Mouse (Mus musculus) layer of hippocampus, adult 11-12 months (tissue): ENCODE measurements around the gene Apoc1.
"Not testable (repeated sequence)": the region's sequence is repeated elsewhere in the genome, so short reads cannot be mapped to it uniquely, and the experiment has no call there.

Source experiments
- DNase-seq: peaks from one replicate; pipeline ENCODE4 v3.0.0; 2022; ENCODE audit warnings: low spot score

The Apoc1 gene

DNA sequence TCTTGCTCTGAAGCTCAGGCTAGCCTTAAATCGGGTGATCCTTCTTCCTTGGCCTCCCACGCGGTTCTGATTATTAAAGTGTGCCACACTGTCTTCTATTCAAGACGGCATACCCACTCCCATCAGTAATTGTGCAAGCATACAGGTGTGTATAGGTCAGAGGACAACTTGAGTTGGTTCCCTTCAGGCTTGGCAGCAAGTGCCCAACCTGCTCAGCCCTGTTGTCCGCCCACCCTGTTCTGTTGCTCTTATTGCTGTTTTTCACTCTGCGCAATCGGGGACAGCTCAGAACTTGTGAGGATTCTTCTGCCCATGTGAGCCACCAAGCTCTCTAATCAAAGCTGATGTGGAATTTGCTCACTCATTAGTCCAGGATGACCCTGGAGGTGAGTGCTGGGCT, 12.8 kb upstream of the Apoc1 start:
- DNase-seq: no peak

- no peak for DNase-seq
These were observed 12.0 kb upstream of the Apoc1 start for GRCm38 (mm10) chr7:19704475-19704874.

- no peak for DNase-seq
These were observed 10.5 kb upstream of the Apoc1 start for GRCm38 (mm10) chr7:19702859-19703555.

DNA sequence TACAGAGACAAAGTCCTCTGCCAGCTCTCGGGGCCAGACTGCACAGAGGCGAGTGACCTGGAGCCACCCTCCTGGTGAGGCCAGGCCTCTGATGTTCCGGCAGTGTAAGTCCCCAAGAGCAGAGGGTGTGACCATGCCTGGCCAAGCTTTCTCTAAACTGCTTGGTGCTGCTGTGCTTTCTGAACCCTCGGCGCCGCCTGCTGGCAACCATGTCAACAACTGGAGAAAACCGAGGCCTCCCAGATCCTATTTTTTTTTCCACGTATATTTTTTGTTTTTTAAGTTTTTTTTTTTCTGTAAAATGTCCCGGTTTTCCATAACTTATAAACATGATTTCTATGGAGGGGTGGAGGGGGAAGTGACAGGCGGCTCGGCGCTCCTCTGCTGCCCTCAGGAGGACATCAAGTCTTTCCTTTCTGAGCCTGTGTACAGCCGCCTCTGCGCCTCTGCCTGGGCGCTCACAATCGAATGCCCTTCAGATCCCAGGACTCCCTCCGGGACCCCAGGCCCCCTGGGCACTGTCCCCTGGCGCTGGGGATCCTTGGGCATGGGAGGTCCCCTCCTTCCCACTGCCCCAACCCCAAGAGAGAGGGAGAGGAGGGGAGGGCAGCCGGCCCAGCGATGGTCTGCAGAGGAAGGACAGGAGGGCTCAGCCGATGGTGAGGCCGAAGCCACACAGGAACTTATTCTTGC, 8.8 kb upstream of the Apoc1 start:
- peak; percentile 84 for DNase-seq

- DNase-seq: no peak
These were observed 8.0 kb upstream of the Apoc1 start for GRCm38 (mm10) chr7:19700299-19701068.

- DNase-seq: no peak
These were observed 7.3 kb upstream of the Apoc1 start for GRCm38 (mm10) chr7:19699827-19700148.

- DNase-seq: peak; percentile 78
These were observed 6.7 kb upstream of the Apoc1 start, which contains the start of gene Apoe for GRCm38 (mm10) chr7:19698907-19699826. Apoe (minus strand) TSS chr7:19699188.

DNA sequence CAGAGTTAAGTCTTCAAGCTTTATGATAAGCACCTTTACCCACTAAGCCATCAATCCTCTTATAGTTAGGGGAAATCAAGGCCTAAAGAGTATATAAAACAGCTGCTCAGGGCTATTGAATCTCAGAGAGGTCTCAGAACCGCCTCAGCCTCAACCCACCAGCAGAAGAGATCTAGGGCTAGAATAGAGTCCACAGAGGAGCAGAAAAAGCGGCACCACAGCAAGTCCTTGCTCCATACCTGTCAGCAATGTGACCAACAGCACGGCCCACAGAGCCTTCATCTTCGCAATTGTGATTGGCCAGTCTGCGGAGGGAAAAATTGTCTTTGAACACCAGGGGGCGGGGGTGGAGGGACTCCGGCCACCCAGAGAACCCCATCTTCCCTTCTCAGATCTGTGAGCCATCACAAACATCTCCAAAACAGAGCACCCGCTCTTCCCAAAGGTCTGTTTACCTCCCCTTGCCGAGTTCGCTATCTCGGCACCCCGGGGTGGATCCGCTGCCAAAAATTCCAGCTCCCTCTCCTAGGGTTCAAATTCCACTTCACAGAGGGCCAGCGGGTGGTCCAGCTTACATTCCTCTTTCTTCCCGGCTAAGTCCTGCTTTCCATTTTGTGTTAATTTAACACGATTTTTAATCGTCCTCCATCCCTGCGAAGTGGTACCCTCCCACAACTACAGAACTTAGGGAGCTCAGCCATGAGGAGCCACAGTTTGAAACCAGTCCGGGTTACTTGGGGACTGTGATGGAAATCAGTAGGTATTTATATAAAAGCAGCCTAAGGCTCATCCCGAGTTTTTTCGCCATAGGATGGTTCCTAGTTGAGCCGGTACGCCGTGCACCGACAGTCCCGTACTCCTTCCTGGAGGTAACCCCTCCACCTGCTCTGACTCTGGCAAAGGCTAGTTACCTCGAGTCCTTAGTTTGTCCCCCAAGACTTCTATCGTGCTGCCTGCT, 5.8 kb upstream of the Apoc1 start:
- DNase-seq: no peak

- no peak for DNase-seq
These were observed 3.9 kb upstream of the Apoc1 start for GRCm38 (mm10) chr7:19696336-19696873.

GRCm38 (mm10) chr7:19695881-19696280, 3.4 kb upstream of the Apoc1 start:
- no peak for DNase-seq

- DNase-seq: no peak
These were observed 2.7 kb upstream of the Apoc1 start for GRCm38 (mm10) chr7:19695213-19695594.

DNA sequence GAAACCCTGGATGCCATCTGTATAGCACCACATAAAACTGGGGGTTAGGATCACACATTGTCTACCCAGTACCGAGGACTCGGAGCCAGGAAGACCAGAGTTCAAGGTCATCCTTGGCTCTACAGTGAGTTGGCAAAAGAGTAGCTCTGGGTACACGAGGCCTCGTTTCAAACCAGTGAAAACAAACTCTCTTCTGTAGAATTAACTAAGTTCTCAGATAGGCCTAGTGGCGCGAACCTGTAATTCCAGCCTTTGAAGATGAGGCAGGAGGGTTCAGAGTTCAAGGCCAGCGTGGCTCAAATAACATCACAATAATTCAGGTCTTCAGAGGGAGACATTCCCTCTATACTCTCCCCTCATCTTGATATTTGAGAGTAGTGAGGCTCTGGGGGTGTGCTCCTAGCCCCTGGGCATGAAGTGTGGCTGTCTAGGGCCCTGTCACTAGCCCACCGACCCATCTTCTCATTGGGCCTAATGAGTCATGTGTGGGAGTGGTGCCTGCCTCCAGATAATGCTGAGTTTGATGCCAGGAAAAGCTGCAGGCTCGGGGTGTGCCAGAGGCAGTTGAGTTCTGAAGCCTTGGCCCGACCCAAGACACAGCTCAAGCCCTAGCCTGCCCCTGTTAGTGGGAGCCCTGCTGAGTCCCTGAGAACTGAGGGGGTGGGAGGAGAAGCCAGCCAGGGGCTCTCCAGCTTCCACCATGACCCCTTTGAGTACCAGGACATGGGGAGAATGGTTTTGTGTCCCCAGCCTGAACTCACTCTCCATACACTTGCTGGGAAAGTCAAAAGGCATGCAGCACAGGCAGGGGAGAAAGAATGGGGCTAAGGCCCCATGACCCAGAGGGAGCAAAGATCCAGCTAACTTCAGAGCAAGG, 2.1 kb upstream of the Apoc1 start:
- no peak for DNase-seq

GRCm38 (mm10) chr7:19693421-19693820, 961 bp upstream of the Apoc1 start:
- DNase-seq: peak; percentile 71

DNA sequence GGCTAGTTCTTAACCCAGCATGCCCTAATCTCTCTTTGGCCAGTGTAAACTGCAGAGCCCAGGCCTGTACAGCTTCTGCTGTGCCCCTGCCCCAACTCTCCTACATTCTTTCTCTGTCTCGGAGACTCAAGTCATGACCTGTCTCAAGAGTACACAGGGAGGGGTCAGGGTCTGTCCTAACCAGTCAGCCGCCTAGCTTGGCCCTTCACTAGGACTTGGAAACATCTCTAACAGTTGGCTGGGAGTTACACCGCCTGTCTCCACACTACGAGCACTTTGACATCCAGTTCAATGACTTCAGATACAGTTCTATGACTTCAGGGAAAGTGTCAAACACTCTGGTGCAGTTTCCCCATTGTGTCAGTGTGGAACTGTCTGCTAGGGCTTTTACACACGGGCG, 1.0 kb downstream of the Apoc1 start:
- no peak for DNase-seq

DNA sequence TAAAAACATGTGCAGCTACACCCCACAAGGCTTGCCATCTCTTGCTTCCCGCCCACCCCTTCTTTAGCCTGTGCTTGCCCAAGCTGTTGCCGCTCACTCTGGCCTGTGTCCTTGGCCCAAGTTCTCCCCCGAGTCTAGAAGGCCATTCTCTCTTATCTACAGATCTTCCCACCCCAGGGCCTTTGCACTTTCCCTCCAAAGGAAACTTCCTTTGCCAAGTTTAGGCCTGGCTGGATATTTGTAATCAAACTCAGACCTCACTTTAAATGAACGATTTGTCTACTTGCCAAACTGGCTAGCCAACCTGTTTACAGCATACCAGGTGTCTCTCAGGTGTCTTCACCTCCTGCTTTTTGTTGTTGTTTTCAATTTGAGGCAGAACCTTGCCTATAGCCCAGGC, 1.6 kb downstream of the Apoc1 start:
- no peak for DNase-seq

DNA sequence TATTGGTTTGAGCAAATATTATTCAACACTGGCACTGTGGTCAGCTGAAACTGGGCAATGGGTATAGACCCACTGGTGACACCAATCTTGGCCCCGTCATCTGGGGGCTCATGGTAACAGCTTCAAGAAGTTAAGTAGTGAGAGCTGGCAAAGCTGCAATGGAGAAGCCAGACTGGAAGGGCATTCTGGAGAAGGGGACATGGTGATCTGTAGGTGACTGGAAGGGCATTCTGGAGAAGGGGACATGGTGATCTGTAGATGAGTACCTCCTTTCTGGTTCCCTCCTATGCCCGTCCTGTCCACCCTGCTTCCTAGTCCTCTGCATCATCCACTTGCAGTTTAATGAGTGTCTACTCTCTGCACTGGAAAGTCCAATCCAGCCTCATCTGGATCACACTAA, 3.8 kb downstream of the Apoc1 start:
- DNase-seq: no peak

DNA sequence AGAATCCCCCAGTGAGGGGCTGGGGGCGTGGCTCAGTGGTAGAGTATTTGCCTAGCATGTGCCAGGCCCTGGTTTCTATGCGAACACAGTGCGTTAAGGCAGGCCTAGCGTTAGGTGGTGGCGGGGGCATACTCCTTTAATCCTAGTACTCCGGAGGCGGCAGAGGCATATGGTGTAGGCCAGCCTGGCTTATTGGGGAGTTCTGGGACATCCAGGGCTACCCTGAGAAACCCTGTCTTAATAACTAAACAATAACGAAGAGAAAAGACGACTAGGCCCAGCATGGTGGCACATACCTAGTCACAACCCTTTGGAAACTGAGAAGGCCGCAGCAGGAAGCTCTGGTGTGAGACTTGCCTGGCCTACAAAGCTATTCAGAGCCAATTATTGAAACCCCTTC, 4.4 kb downstream of the Apoc1 start:
- no peak for DNase-seq

DNA sequence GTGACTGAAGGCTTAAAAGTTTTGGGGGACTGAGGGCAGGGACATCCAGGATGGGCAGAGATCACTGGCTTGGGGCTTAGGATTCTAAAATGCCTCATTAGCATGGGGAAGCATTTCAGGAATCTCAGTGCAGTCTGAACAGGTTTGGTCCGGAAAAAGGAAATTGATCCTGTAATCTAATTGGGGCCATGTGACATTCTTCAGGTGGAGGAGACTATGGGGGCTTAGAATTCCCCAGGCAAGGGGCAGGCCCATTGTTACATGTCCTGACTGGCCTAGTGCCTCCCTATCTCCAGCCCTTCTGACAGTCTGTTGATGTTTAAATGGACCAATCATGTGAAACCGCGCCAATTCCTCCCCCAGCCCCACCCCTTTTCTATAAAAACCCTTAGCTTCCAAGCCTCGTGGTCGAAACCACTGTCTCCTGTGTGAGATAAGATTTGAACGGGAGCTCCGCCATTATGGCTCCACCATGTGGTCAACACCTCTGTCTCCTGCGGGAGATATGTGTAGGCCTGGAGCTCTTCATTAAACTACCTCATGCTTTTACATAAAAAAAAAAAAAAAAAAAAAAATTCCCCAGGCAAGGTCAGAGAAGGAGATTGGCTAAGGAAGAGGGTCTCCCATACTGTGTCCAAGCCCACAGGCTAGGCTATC, 5.4 kb downstream of the Apoc1 start:
- DNase-seq: not testable (repeated sequence)

GRCm38 (mm10) chr7:19686521-19686920, 5.9 kb downstream of the Apoc1 start:
- DNase-seq: no peak
